Mouse (Mus musculus) embryonic fibroblast, embryonic 13.5 days (primary cell): Measurements from ENCODE around the gene Pmvk. TPM values are rescaled to one million over a fixed set of nuclear protein-coding genes. Genes with fewer than 3 reads are reported as not detected.

Experiments used
- H3K27ac ChIP-seq: 2 replicates; pipeline ENCODE4 v1.5.1; 2012; ENCODE audit warnings: low read length, control low read depth, inconsistent platforms; ENCODE audit not compliant: insufficient read depth
- H3K4me1 ChIP-seq: 2 replicates; pipeline ENCODE4 v1.6.1; 2011; ENCODE audit warnings: low read length; ENCODE audit not compliant: control insufficient read depth, insufficient read depth
- H3K4me3 ChIP-seq: 2 replicates; pipeline ENCODE4 v1.5.1; 2011; ENCODE audit warnings: mild to moderate bottlenecking, control low read depth, low read length; ENCODE audit not compliant: insufficient read depth
- CTCF ChIP-seq: IDR thresholded peaks from 2 replicates; pipeline ENCODE4 v1.5.1; 2011; ENCODE audit warnings: mild to moderate bottlenecking, control low read depth, low read length, moderate library complexity, borderline replicate concordance; ENCODE audit not compliant: insufficient read depth
- POLR2A ChIP-seq: IDR thresholded peaks from 2 replicates; pipeline ENCODE4 v1.6.1; 2011; ENCODE audit warnings: low read depth, mild to moderate bottlenecking, control low read depth, low read length, moderate library complexity
- polyA plus RNA-seq: library from polyadenylated mRNA; stranded (reverse); fragments of >200 nt; gene quantifications from 2 replicates; pipeline ENCODE4 v1.2.4, GENCODE M21; 2011; ENCODE audit warnings: low read depth; ENCODE audit not compliant: missing spikeins, insufficient read length

Pmvk gene
- polyA plus RNA-seq, 1 experiment, result 16.3 TPM

DNA sequence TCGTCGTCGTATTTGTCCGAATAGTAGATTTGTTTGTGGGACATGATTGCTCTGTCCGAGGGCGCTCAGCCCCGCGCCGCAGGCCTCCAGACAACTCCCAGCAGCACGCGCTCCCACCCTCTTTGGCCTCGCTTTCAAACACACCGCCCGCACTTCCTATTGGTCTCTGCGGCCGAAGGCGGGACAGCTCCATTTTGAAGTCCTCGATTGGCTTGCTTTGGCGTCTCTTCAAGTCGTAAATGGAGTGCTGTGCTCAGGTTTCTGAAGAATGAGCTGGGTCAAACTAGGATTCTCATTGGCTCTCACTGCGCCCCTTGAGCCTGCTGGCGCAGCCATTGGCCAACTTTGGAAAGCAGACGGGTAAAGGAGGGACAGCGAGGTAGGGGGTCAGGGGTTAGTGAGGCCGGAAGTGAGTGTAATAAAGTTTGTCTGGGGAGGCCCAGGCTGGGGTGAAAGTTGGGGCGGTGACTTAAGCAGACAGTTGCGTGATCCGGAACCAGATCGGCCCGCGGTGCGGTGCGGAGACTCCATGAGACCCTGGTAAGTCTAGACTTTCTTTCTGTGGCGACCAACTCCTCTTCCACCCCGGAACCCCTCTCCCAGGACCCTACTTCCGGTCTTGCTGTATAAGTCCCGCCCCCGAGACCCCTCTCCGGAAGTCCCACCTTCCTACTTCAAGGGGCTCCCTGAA is 36.0 kb upstream of the Pmvk start, which contains the start of the genes Cks1b and Shc1:
TSS of gene Cks1b (minus strand) at position 214 of the 691 bp plus-strand sequence.
TSS of gene Shc1 (plus strand) at position 274 of the 691 bp plus-strand sequence.
- Histone ChIP-seq H3K4me1 (0 out of 2 replicates have a peak, but pooled peaks cover 4% of the 10 kb centered on the region), H3K4me3 (peak within 1 kb of the TSS; percentile 95), H3K27ac (peak within 1 kb of the TSS; percentile 99)
- TF ChIP-seq CTCF (no peak), POLR2A (peak; percentile 39)

DNA sequence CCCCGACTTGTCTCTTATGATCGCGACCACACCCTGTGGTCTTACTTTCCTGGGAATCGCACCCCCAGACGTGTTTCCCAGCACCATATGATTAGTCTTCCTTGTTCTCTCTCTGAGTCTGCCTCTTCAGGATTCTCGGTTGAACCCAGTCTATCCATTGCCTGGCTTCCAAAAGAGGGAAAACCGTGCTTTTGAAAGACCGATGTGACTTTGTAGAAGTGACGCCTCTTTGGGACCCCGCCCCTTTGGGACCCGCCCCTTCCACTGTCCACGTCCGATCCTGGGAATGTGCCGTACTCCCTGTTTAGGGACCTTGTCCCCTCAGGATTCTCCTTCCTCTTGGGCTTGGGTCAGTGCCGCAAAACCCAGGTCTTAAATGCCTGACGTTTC is 35.5 kb upstream of the Pmvk start:
- Histone ChIP-seq H3K4me1 (0 out of 2 replicates have a peak, but pooled peaks cover 4% of the 10 kb centered on the region), H3K4me3 (peak overlapping the region; percentile 71), H3K27ac (peak overlapping the region; percentile 99)
- TF ChIP-seq CTCF (no peak), POLR2A (peak; percentile 89)

DNA sequence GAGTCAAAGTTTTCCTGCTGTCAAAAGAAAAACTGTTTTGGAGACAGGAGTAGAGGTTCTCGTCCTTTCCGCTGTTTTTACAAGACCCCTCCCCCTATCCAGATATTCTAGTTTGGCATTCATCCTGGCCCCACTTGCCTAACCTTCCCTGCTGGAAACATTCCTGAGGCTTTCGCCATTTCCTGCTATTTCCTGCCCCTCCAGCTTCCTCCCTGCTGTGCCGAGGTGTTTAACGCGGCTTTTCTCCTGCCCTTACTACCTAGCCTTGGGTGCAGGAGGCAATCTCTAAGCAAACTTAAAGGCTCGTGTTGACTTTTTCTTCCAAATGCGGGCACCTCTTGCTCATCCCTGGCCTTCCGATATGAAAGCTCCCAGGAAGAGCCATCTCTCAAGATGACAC is 34.8 kb upstream of the Pmvk start:
- TF ChIP-seq CTCF (no peak), POLR2A (no peak; the same call in none of the 2 replicates)
- Histone ChIP-seq H3K4me3 (peak overlapping the region; percentile 71), H3K4me1 (0 out of 2 replicates have a peak, but pooled peaks cover 4% of the 10 kb centered on the region), H3K27ac (peak overlapping the region; percentile 99)

DNA sequence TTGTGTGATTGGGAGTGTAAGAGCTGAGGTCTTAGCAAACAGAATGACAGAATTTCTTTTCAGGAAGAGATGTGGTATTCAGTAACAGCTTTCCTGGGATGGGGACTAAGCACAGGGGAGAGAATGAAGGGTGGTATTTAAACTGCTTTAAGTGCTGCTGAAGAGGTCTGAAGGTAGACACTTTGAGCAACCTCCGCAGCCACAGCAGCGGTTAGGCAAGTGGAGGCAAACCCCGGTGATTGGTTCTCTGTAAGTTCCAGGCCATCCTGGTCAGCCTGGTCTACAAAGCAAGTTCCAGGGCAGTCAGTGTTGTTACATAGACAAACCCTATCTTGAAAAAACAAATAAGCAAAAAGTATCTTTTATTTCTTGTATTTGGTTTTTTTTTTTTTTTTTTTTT is 34.4 kb upstream of the Pmvk start:
- Histone ChIP-seq H3K4me1 (0 out of 2 replicates have a peak, but pooled peaks cover 4% of the 10 kb centered on the region), H3K27ac (peak overlapping the region; percentile 99), H3K4me3 (peak overlapping the region; percentile 71)
- peak; percentile 39; the same call in 1 of the 2 replicates for TF ChIP-seq POLR2A
- no peak for TF ChIP-seq CTCF

DNA sequence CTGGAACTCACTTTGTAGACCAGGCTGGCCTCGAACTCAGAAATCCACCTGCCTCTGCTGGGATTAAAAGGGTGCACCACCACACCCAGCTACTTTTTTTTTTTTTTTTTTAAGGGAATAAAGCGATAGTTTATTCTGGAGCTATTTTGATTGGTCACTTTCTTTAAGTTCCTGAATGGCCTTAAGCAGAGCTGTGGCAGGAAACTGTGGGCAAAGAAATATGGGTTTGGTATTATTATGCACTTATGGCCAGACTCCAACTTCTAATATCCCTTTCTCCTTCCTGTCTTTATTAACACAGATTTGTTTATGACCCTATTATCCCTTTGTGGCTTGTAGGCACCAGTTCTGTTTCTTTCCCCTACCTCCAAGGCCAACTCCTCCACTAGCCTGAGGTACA is 33.9 kb upstream of the Pmvk start:
- TF ChIP-seq POLR2A, result no peak
- TF ChIP-seq CTCF, result no peak
- peak overlapping the region; percentile 71 for H3K4me3 ChIP-seq
- H3K4me1 ChIP-seq, result 0 out of 2 replicates have a peak, but pooled peaks cover 4% of the 10 kb centered on the region
- peak overlapping the region; percentile 99 for H3K27ac ChIP-seq

DNA sequence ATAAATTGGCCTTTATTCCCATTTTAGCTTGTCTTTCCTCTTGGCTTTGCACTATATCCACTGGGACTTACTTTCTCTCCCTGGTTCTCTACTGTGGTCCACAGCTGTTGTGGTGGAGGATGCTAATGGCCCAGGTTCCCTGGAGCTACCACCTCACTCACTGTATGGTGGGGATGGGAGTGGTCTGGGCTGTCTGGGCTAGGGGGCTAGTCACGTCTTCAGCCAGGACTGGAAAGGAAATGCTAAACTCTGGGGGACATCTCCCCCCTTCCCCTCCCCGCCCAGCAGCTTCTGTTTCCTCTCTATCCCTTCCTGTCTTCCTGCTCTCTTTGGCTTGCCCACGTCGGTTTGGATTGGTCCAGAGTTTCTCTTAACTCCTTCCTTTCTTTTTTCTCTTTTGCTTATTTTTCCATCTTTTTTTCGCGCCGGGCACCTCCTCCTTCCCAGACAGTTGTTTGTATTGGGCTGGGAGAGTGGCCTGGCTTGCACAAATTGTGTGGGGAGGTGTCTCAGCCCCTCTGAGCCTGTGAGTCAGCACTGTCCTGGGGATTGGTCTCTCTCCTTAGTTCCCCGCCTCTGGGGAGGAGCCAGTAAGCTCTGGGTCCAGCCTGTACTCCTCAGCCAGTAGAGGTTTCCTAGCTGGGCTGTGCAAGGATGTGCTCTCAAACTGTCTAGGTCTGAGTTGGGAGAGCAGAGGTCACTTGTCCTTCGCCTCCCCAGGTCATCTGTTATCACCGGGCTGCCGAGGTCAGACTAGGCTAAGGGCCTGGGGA is 33.2 kb upstream of the Pmvk start:
- H3K4me1 ChIP-seq, result 0 out of 2 replicates have a peak, but pooled peaks cover 4% of the 10 kb centered on the region
- peak overlapping the region; percentile 99 for H3K27ac ChIP-seq

DNA sequence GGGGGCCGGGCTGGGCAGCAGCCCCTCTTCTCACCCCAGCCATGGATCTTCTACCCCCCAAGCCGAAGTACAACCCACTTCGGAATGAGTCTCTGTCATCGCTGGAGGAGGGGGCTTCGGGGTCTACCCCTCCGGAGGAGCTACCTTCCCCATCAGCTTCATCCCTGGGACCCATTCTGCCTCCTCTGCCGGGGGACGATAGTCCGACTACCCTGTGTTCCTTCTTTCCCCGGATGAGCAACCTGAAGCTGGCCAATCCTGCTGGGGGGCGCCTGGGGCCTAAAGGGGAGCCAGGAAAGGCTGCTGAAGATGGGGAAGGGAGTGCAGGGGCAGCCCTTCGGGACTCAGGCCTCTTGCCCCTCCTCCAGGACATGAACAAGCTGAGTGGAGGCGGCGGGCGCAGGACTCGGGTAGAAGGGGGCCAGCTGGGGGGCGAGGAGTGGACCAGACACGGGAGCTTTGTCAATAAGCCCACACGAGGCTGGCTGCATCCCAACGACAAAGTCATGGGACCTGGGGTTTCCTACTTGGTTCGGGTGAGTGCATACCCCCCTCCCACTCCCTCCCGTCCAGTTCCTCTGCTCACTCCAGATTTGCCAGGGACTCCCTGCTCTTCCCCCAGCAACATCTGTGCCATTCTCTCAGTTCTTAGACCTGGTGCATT is 32.4 kb upstream of the Pmvk start:
- Histone ChIP-seq H3K27ac (peak overlapping the region; percentile 27), H3K4me1 (0 out of 2 replicates have a peak, but pooled peaks cover 4% of the 10 kb centered on the region), H3K4me3 (peak overlapping the region; percentile 66)
- TF ChIP-seq POLR2A (peak; percentile 47), CTCF (no peak)

More for the DNA sequence above, 33.2 kb upstream of the Pmvk start:
- peak overlapping the region; percentile 66 for H3K4me3 ChIP-seq
- TF ChIP-seq CTCF (no peak), POLR2A (peak; percentile 100)

DNA sequence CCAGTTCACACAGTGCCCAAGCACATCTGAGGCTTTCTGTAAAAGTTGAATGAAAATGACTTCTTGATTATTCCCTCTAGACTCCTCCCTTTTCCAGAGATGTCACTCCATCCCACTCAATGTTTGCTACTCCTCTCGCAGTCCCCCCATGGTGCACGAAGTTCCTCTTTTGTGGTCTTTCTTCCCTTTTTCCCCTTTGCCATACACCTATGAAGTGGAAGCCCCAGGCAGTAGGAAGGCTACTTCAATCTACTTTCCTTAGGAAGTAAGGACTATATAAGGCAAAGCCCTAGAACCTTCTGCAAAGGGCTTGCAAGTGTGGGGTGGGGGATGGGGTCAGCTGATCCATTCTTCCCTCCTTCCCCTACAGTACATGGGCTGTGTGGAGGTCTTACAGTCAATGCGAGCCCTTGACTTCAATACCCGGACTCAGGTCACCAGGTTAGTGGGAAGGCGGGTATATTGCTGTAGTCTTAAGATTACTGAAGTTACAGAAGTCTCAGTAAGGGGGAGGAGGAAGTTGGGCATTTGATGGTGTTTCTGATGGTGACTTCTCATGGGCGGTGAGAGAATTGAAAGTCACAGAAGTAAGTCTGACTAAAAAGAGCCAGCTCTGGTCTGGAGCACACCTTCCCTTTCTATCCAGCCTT is 31.7 kb upstream of the Pmvk start:
- Histone ChIP-seq H3K4me1 (0 out of 2 replicates have a peak, but pooled peaks cover 4% of the 10 kb centered on the region), H3K4me3 (peak overlapping the region; percentile 66), H3K27ac (0 out of 2 replicates have a peak overlapping the region, but pooled peaks have one; percentile 7)
- TF ChIP-seq POLR2A, result no peak; the same call in 1 of the 2 replicates
- TF ChIP-seq CTCF, result no peak

DNA sequence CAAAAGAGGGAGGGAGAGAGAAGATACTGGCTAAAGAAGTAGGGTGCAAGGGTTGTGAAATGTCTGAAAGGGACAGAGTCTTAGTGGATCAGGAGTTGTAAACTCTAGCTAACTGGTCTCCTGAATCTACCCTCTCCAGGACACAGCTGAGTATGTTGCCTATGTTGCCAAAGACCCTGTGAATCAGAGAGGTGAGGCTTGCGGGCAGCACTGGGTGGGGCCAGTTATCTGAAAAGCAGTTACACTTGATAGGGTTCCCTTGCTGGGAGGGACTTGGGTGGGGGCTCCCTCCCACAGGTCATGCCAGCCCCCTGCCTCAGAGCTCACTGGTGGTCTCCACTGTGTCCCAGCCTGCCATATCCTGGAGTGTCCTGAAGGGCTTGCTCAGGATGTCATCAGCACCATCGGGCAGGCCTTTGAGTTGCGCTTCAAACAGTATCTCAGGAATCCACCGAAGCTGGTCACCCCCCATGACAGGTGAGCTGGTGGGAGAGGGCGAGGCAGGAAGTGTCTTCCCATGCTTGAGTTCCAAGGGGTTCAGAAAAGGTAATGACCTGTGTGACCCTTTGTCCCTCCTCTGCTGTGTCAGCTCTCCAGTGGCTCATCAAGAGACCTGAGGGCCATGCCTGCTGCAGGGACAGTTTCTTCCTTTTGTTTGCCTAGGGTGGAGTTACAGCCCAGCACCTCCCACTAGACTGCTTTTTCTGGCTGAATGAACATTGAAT is 29.8 kb upstream of the Pmvk start:
- TF ChIP-seq POLR2A (no peak), CTCF (no peak)

More for the DNA sequence above, 29.8 kb upstream of the Pmvk start:
- no peak overlapping the region for H3K27ac ChIP-seq
- H3K4me3 ChIP-seq, result no peak overlapping the region
- 0 out of 2 replicates have a peak, but pooled peaks cover 4% of the 10 kb centered on the region for H3K4me1 ChIP-seq
